Mouse (Mus musculus): ENCODE measurements at regions not wholly inside any gene's neighbourhood (a gene's known extent, or its start where the extent isn't known, plus 50 kb on each side); places are given as distances from the start of the nearest gene placed in this dataset.
A peak's percentile ranks its signal among the peaks of the same experiment; 100 is the strongest.

DNA sequence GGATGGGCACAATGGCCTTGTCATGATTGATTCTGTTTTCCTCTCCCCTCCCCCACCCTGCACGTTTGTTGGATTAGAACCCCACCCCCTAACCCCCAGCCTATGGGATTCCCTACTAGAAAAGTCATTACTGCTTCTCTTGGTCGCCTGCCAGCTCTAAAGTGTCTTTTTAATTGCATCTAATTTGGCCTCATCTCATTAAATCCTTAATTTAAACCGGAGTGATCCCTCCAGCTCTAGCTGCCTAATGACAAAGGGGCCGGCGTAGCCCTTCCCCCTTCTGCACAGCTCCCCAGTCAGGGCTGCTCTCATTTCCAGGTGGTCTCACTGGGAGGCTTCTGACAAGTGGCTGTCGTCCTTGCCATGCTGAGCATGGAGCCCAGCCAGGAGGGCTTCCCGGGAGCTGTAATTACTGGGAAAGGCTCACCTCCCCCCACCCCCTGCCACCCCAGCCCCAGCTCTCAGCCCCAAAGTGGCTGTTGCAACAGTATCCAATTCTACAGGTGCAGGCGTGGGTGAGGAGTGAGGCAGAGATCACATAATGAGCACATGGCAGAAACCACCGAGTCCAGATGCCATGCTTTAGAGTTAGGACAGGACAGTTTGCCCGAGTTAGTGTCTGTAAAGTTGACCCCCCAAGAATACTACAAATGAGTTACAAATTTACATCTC, 84.8 kb upstream of the Aldh1b1 start:
- no peak for ATAC-seq (replicated peaks; ENCODE audit: poor library complexity, severe bottlenecking)

DNA sequence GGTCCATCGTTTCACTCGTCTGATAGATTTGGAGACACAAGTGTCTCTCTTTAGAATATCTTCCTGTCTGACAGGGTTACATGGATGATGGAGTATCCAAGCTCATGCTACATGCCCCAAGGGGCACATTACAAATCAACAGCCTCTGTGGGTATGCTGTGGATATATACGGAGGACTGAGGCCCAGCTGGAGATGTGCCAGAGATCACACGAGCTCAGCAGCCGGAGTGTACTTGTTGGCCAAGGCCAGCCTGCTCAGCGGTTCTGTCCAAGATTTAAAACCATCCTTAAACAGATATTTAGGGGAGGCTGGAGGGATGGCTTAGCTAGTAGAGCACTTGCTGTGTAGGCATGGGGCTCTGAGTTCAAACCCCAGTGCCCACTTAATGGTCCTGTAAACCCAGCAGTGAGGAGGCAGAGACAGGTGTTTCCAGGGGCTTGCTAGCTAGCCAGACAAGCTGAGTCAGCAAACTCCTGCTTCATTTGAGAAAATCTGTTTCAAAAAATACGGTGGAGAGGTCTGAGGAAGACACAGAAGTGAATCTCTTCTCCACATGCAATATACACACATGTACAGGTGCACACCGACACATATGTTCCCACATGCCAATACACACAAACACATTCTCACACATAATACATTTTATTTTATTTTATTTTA, 85.6 kb upstream of the Aldh1b1 start:
- ATAC-seq (replicated peaks; ENCODE audit: poor library complexity, severe bottlenecking), result no peak

DNA sequence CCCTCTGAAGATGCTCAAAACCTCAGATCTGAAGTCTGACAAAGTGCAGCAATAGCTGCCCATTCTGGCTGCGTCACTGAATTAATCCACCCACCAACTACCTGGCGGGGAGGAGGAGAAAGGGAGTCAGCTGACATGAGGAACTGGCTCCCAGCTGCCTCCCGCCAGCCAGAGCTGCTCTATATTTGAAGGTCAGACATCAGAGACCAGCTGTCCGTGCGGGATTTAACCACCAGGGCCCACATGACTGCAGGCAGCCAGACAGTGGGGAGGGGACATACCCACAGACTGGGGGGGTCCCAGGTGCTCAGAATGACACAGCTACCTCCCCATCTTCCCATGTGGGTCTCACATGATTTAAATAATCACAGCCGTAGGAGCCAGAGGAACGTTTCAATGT, 94.8 kb upstream of the Aldh1b1 start:
- ATAC-seq (replicated peaks; ENCODE audit: poor library complexity, severe bottlenecking), result no peak

DNA sequence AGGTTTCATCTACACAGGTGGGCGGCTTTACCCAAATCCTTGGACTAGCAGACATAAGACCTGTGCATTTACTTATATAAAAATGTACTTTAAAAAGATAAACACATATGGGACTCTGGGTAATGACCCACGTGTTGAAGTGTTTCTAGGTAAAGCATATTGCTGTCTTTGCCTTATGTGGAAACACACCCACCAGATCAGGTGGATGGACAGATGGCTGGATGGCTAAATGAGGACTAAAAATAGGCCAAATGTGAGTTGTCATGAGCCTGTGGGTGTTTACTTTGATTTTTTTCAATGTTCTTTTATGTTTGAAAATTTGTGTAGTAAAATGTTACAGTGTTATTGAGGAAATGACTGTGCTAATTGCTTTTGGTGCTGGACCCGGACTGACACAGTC, 99.2 kb upstream of the Aldh1b1 start:
- no peak for ATAC-seq (replicated peaks; ENCODE audit: poor library complexity, severe bottlenecking)

DNA sequence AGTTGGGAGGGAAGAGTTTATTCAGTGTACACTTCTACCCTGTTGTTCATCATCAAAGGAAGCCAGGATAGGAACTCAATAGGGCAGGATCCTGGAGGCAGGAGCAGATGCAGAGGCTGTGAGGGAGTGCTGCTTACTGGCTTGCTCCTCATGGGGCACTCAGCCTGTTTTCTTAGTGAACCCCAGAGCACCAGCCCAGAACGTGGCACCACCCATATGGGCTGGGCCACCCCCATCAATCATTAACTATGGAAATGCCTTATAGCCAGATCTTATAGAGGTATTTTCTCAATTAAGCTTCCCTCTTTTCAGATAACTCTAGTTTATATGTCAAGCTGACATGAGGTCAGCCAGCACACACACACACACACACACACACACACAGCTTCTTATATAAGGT, 103.6 kb upstream of the Aldh1b1 start:
- no peak for ATAC-seq (replicated peaks; ENCODE audit: poor library complexity, severe bottlenecking)

DNA sequence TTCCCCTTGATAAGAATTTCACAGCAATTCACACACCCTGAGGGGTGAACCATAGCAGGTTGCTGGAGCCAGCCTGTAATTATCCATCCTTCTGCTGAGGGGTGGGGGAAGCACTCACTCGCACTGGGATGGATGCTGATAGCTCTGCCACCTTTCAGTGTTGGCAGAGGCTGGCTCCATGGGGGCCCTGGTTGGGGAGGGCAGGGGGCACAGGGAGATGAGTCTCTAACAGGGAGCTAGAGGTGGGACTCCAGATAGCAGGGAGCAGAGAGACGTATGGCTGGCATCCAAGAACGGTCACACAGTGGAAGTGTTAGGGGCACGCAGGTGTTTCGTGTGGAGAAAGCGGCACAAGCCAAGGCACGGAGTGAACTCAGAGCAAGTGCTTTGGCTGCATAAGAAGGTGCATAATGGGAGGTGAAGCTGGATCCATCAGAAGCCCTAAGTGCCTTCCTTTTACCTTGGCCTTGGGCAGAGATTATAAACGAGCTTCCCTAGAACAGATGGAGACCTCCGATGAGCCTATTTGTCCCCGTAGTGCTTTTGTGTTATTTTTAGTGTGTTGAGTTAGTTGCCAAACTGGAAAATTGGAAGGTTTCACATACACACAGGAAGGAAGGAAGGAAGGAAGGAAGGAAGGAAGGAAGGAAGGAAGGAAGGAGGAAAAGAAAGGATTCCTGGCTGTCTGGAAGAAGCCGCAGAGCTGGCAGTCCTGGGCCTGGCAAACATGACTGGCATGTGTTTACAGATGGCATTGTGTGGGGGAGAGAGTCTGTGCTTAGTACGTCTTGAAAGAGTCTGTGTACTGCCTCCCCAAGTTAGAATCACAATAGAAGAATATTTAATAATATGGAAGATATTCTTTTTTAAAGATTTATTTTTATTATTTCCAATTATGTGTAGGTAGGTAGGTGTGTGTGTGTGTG, 108.6 kb upstream of the Aldh1b1 start:
- ATAC-seq (replicated peaks; ENCODE audit: poor library complexity, severe bottlenecking), result no peak

DNA sequence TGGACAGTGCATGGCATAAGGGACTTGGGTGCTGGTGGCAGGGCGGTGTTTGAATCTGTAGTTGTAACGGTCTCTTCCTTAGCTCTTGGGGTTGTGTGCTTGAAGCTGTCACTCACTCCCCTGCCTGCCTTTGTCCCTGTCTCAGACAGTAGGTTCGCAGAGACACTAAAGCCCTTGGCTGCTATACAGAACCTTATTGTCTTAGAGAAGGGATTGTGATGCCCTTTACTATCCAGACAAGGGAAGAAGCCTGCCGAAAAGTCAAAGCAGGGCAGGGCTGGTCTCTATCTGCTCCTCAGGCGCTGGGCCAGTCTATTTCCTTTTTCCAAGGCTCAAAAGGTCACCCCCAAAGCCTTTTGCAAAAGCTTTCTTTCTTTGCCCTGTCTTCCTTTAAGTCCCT, 109.2 kb upstream of the Aldh1b1 start:
- no peak for ATAC-seq (replicated peaks; ENCODE audit: poor library complexity, severe bottlenecking)

DNA sequence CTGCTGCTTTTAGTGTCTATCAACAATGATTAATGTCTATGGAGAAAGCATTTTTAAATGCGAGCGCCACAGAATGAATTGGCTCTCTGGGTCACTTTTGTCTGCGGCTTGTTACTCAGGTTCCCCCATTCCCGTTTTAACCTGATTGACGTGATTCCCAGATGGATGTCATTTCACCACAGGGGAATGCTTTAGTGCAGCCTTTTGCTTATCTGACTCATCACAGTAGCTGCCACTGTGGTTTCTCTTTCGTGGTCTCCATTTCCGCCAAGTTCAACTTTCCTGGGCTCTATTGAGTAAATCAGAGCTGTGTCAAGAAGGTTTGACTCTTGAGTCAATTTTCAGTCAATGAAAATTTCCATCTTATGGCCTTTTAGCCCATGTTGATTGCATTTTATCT, 110.6 kb upstream of the Aldh1b1 start:
- peak; percentile 46; the same call in 1 of the 2 replicates for ATAC-seq (replicated peaks; ENCODE audit: poor library complexity, severe bottlenecking)

DNA sequence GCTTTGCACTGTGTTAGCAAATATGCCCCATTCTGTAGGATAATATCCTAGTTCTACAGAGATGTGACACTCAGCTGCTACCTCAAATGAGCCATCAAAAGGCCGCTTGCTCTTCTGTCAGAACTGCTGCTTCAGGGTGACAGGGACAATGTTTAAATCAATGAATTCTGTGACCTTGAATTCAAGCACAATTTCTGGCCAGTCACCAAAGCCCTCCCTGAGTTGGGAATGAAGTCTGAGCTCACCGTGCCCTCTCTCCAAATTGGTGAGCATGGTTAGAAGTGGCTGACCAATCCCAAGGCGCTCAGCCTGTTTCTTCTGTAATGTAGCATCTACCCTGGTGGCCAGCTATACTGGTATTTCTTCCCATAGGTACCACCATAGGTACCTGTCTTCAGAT, 113.8 kb upstream of the Aldh1b1 start:
- ATAC-seq (replicated peaks; ENCODE audit: poor library complexity, severe bottlenecking), result no peak

DNA sequence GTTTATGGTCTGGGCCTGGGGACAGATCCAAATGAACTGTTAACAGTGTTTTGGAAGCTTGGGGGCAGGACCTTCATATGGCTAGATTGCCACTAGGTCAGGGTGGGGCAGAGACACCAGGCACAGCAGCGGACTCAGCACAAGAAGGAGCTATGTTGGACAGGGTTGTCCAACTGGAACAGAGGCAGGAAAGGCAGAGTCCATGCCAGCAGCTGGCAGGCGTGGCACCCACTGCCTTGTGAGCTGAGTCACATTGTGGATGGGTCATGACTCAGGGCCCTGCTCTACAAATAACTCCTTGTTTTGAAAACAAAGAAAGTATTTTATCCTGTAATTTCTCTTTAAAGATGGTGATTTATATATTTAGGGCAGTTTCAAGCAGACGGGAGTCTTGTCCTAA, 115.6 kb upstream of the Aldh1b1 start:
- ATAC-seq (replicated peaks; ENCODE audit: poor library complexity, severe bottlenecking), result no peak

DNA sequence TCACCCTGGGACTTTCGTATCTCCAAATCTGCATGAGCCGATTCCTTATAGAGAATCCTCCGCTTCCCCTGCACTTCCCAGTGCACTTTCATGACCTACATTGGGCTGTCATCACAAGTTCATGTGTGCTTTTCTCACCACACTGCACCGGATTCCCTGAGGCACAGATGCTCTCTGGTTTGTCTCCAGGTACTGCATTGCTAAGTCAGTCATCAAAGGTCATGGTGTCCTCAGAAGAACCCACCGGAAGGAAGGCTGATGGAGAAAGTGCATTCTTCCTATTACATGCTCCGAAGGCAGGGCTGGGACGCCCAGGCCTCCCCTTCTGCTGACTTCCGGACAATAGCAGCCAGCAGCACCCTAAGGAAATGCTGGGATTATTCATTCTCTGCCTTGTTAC, 116.1 kb upstream of the Aldh1b1 start:
- no peak for ATAC-seq (replicated peaks; ENCODE audit: poor library complexity, severe bottlenecking)

DNA sequence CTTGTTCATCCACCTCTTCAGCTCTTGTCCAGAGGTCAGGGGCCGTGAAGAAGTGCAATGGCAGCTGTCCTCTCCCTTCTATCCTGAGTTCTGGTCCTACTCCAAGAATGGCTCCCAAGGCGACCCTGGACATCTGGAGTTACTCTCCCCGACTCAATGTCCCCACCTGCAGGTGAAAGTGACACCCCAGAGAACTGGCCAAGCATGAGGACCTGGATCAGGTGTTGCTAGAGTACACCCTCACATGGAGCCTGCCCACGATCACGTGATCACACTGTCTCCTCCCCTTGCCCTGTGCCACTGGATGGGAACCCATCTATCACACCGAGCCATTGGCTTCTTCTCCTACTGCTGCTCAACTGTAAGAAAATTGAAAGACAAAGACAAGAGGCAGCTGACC, 122.7 kb upstream of the Aldh1b1 start:
- ATAC-seq (replicated peaks; ENCODE audit: poor library complexity, severe bottlenecking), result no peak

DNA sequence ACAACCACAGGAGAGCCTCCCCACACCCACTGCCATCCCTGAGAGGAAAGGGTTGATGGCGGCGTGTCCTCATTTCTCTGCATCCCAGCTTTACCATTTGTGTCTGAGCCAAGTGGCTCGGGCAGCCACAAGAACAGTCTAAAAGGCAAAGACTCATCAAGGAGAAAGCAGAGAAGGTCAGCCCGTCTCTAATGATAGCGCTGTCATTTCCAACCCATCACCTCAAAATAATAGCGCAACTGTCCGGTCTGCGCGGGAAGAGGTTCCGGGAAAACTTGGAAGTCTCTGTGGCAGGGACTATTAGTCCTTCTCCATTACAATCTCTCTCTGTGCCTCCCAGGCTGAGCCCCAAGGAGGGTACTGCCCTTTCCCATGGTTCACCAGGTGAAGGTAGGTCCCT, 124.5 kb upstream of the Aldh1b1 start:
- ATAC-seq (replicated peaks; ENCODE audit: poor library complexity, severe bottlenecking), result no peak

DNA sequence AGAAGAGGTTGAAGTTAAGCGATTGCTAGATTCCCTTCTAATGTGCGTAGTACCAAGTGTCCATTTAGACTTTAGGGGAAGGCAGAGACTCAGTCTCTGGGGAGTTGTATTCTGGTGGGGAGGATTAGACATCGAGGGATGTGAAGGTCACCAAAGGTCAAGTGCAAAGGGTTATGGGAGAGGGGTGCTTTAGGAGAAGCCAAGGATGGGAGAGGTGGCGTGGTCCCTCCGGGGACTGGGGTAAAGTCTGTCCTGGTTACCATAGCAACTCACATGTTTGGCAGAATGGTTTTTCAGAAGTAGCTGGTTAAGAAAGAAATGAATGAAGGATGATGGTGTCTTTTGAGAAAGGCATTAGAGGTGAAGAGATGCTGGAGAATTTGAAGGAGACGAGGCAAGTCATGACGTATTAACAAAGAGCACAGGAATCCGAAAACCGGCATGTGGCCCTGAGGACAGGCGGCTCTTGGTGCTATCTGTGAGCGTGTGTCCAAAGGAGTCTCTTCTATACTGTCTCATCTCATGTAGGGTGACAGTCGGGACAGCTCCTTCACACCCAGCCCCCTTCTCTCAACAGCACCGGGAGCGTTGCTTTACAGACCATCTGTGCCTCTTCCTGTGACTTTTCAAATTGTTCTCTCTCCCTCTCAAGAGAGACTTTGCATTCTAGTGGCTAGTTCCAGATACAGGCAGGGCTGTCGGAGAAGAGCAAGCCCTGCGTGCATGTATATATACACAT, 125.6 kb upstream of the Aldh1b1 start:
- ATAC-seq (replicated peaks; ENCODE audit: poor library complexity, severe bottlenecking), result no peak

DNA sequence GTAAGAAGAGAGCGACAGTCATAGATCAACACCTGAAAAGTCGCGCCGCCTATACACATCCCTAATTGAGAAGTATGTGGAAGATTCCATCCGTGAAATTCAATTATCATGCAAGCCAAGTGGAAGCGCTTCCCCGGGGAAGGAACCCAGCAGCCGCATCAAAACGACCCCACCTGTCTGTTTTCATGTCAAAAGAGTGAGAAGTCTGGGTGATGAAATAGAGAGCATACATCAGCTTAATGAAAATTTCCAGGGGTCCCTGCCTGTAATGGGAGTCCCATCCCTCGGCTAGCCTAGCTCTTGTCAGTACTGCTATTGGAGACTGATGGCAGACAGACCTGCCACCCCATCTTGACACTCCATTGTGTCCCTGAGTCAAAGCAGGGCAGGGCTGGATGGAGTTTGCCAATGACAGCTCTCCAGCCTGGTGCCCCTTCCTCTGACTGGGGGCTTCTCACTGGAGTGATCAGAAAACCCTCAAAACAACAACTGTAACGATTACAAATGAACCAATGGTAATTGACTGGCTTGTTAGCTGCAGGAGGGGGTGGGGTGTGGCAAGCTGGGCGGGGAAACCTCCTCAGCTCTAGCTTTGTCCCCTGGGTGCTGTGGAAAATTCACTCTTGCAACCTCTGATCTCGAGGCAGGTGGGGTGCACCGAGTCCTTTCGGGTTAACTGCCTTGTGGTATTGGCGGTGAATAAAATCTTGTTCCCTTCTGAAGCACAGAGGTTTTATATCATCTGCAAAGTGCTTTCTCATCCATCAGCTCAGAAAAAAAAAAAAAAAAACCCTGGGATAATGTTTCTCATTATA, 126.4 kb upstream of the Aldh1b1 start:
- no peak for ATAC-seq (replicated peaks; ENCODE audit: poor library complexity, severe bottlenecking)

DNA sequence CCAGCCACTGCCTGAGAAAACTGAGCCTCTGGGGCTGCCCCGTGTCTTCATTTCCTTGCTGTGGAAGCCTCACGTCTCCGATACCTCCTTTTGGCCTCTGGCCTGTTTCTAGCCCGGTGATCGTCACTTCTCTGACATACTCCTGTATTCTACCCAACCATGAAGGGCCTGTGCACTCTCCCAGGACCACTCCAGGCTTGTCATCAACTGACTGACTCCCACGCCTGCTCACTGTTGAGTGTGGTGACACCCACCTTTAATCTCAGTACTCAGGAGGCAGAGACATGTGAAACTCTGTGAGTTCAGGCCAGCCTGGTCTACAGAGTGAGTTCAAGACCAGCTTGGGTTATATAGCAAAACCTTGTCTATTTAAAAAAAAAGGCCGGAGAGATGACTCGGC, 132.1 kb upstream of the Shb start:
- no peak for ATAC-seq (replicated peaks; ENCODE audit: poor library complexity, severe bottlenecking)

DNA sequence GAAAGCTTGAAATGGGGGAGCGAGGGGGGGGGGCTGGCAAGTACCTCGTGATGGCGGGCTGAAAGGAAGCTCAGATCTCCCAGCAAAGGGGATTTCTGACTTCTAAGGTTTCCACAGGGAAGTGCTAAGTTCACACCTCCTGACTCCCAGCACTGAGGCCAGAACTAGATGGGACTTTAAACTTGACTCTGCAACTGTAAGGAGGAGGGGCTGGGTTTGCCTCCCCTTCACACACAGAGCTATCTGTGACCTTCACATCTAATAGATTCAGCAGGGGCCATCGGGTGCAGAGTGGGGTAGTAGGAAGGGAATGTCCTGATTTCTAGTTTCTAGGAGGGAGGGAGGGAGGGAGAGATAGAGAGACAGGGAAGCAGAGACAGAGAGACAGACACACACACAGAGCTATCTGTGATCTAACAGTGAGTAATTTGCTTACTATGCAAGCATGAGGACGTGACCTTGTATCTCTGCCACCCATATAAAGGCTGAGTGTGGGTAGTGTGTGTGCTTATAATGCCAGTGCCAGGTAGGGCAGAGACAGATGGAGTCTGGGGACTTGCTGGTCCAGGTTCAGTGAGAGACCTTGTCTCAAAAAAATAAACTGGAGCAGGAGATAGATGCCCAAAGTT, 125.2 kb upstream of the Shb start:
- ATAC-seq (replicated peaks; ENCODE audit: poor library complexity, severe bottlenecking), result no peak

DNA sequence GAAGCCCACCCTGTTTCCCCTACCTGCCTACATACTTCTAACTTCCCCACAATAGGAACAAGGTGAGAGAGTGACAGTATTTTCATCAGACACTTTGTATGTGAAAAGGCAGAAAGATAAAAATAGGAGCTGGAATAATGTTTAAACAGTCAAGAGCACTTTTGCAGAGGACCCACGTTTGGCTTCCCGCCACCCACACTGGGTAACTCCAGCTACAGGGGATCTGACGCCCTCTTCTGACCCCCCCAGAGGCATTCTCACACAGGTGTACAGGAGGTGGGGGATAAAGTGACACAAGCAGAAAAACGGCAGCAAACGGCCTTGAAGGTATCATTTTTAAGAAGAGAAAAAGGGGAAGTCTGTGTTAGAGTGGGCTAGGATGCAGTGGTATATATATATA, 123.5 kb upstream of the Shb start:
- no peak for ATAC-seq (replicated peaks; ENCODE audit: poor library complexity, severe bottlenecking)

DNA sequence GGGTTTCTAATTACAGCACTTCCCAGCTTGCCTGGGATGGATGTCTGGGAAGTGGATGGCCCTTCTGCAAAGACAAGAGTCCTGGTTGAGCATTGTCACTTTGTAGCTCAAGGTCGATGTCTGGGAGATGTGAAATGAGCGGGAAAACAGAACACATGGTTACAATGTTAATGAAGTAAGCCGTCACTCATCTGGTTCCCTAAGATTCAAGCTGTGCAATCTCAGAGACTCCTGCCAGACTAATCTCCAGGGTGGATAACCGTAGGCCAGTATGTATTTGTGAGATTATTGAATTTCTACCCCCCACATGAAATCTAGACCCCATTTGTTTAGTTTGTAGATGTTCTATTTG, 122.5 kb upstream of the Shb start:
- no peak for ATAC-seq (replicated peaks; ENCODE audit: poor library complexity, severe bottlenecking)

Data from granulocyte monocyte progenitor cell, adult 5-6 weeks (primary cell).